Mouse (Mus musculus): ENCODE measurements at regions not wholly inside any gene's neighbourhood (a gene's known extent, or its start where the extent isn't known, plus 50 kb on each side); places are given as distances from the start of the nearest gene placed in this dataset.

- TF ChIP-seq CTCF (IDR thresholded peaks at IDR 0.05; ENCODE audit: insufficient read depth, low read length) (no peak), POLR2A (IDR thresholded peaks at IDR 0.05; ENCODE audit: borderline replicate concordance, extremely low read depth, low read depth, low read length) (no peak)
These were observed 582.3 kb upstream of the Klhl1 start for GRCm38 (mm10) chr14:97101090-97101675.
